Mouse (Mus musculus): ENCODE results near the gene R3hdm2. TPM values are rescaled to one million over a fixed set of nuclear protein-coding genes. Genes with fewer than 3 reads are reported as not detected.

R3hdm2 gene
- polyA plus RNA-seq, 1 experiment = 135 TPM

DNA sequence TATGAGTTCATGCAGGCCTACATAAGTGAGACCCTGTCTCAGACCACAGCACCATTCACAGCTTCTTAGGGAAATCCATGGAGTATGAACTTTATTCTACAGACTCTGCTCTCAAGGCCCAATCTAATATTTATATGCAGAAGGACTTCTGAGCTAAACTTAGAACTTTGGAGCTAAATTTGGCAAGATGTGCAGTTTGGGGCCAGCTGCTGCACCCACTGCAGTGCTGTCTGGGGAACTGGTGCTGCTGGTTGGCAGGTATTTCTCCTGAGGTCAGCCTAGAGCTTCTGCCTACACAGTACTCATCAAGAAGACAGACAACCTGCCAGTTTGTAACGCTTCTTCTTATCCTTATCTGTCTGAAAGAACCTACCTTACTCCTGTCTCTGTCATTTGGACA, 47.0 kb downstream of the R3hdm2 start:
- Histone ChIP-seq H3K36me3 (ENCODE audit: control insufficient read depth, insufficient read depth, low read length) (no peaks in the 10 kb centered on the region), H3K27ac (ENCODE audit: control insufficient read depth, insufficient read depth, low read length) (no peak overlapping the region), H3K4me3 (ENCODE audit: control insufficient read depth, insufficient read depth, low read length) (no peak overlapping the region), H3K4me1 (replicated peaks; ENCODE audit: control insufficient read depth, insufficient read depth, low read length) (no peaks in the 10 kb centered on the region), H3K27me3 (ENCODE audit: control insufficient read depth, insufficient read depth, low read length) (no peaks in the 10 kb centered on the region)
- DNase-seq = no peak
- TF ChIP-seq POLR2A (IDR thresholded peaks at IDR 0.05; ENCODE audit: control insufficient read depth, extremely low read depth, insufficient read depth, low read length, poor library complexity) (no peak), CTCF (IDR thresholded peaks at IDR 0.05; ENCODE audit: borderline replicate concordance, control insufficient read depth, extremely low read depth, insufficient read depth, low read length, poor library complexity) (no peak)
- 100% methylated on average over 1 of the region's 1 CpGs for WGBS

DNA sequence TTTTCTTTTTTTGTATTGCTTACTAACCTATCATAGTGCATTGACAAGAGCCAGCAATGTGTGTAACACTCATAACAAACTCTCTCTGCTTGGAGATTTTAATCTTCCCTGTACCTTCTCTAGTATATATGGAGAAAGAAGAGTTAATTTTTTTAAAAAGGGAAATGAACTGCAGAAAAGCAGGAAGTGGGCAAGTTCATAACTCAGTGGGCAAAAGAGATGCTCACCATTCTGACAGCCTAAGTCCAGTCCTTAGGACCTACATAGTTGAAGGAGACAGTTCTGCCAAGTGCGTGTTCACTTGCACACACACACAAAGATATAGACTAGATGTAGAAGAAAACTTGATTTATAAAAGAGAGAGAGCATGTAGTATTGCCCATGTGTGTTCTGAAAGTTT, 47.9 kb downstream of the R3hdm2 start:
- no peaks in the 10 kb centered on the region for H3K27me3 ChIP-seq (ENCODE audit: control insufficient read depth, insufficient read depth, low read length)
- WGBS = 67% methylated on average over 1 of the region's 1 CpGs
- H3K36me3 ChIP-seq (ENCODE audit: control insufficient read depth, insufficient read depth, low read length) = no peaks in the 10 kb centered on the region
- no peak for DNase-seq
- no peaks in the 10 kb centered on the region for H3K4me1 ChIP-seq (replicated peaks; ENCODE audit: control insufficient read depth, insufficient read depth, low read length)
- TF ChIP-seq POLR2A (IDR thresholded peaks at IDR 0.05; ENCODE audit: control insufficient read depth, extremely low read depth, insufficient read depth, low read length, poor library complexity) = no peak
- no peak for TF ChIP-seq CTCF (IDR thresholded peaks at IDR 0.05; ENCODE audit: borderline replicate concordance, control insufficient read depth, extremely low read depth, insufficient read depth, low read length, poor library complexity)
- H3K27ac ChIP-seq (ENCODE audit: control insufficient read depth, insufficient read depth, low read length) = no peak overlapping the region
- H3K4me3 ChIP-seq (ENCODE audit: control insufficient read depth, insufficient read depth, low read length) = no peak overlapping the region

DNA sequence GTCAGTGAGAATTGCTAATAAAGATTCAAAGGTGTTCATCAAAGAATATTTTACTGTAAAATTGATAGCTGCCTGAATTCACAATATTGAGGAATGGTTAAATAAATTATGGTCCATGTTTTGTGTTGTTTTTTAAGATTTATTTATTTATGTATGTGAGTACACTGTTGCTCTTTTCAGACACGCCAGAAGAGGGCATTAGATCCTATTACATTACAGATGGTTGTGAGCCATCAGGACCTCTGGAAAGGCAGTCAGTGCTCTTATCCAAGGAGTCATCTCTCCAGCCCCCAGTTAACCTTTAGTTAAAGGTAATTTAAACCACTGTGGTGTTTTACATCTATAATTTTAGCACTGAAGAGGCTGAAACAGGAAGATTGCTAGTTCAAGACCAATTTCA, 49.4 kb downstream of the R3hdm2 start:
- H3K27ac ChIP-seq (ENCODE audit: control insufficient read depth, insufficient read depth, low read length) = no peak overlapping the region
- no peaks in the 10 kb centered on the region for H3K4me1 ChIP-seq (replicated peaks; ENCODE audit: control insufficient read depth, insufficient read depth, low read length)
- no peak overlapping the region for H3K4me3 ChIP-seq (ENCODE audit: control insufficient read depth, insufficient read depth, low read length)
- H3K27me3 ChIP-seq (ENCODE audit: control insufficient read depth, insufficient read depth, low read length) = no peaks in the 10 kb centered on the region
- no peaks in the 10 kb centered on the region for H3K36me3 ChIP-seq (ENCODE audit: control insufficient read depth, insufficient read depth, low read length)
- no peak for TF ChIP-seq POLR2A (IDR thresholded peaks at IDR 0.05; ENCODE audit: control insufficient read depth, extremely low read depth, insufficient read depth, low read length, poor library complexity)
- TF ChIP-seq CTCF (IDR thresholded peaks at IDR 0.05; ENCODE audit: borderline replicate concordance, control insufficient read depth, extremely low read depth, insufficient read depth, low read length, poor library complexity) = no peak
- 84% methylated on average over 1 of the region's 1 CpGs for WGBS
- no peak for DNase-seq

DNA sequence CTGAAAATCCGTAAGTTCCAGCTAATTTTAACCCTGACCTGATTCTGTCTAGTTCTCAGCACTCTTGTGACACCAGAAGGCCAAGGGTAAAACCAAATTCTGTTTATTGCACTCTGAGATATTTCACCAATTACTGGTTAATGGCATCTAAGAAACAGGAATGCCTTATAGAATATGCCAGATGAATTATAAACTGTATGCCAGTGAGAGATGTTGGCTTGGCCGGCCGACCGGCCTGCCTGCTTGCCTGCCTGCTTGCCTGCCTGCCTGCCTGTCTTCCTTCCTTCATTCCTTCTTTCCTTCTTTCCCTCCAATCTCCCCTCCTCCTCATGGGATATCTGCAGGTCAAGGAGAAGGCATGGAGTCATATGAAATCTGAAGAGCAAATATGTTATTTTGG, 52.3 kb downstream of the R3hdm2 start:
- H3K36me3 ChIP-seq (ENCODE audit: control insufficient read depth, insufficient read depth, low read length) = no peaks in the 10 kb centered on the region
- WGBS = 97% methylated on average over 4 of the region's 4 CpGs
- no peak overlapping the region for H3K27ac ChIP-seq (ENCODE audit: control insufficient read depth, insufficient read depth, low read length)
- no peaks in the 10 kb centered on the region for H3K4me1 ChIP-seq (replicated peaks; ENCODE audit: control insufficient read depth, insufficient read depth, low read length)
- TF ChIP-seq POLR2A (IDR thresholded peaks at IDR 0.05; ENCODE audit: control insufficient read depth, extremely low read depth, insufficient read depth, low read length, poor library complexity) = no peak
- no peak for TF ChIP-seq CTCF (IDR thresholded peaks at IDR 0.05; ENCODE audit: borderline replicate concordance, control insufficient read depth, extremely low read depth, insufficient read depth, low read length, poor library complexity)
- no peak overlapping the region for H3K4me3 ChIP-seq (ENCODE audit: control insufficient read depth, insufficient read depth, low read length)
- DNase-seq = no peak
- H3K27me3 ChIP-seq (ENCODE audit: control insufficient read depth, insufficient read depth, low read length) = no peaks in the 10 kb centered on the region

DNA sequence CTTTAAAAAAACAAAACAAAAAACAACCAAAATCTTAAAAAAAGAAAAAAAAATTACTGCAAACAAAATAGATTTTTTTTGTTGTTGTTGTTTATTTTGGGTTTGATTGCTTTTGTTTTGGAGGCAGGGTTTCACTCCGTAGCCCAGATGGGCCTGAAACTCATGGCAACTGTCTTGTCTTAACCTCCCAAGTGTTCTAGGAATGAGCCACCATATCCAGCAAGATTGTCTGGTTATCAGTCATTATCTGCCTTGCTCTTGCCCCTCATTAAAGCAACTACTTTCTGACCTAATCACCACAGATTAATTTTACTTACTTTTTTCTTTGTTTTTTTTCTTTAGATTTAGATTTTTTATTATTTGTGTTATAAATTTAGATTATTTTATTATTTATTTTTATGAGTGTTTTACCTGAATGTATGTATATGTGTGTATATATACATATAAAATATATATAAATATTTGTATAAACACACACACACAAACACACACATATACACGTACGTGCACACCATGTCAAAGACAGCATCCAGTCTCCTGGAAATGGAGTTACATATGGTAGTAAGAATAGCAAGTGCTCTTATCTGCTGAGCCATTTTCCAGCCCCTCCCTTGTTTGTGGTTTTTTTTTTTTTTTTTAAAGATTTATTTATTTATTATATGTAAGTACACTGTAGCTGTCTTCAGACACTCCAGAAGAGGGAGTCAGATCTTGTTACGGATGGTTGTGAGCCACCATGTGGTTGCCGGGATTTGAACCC, 57.4 kb downstream of the R3hdm2 start:
- TF ChIP-seq POLR2A (IDR thresholded peaks at IDR 0.05; ENCODE audit: control insufficient read depth, extremely low read depth, insufficient read depth, low read length, poor library complexity) (no peak), CTCF (IDR thresholded peaks at IDR 0.05; ENCODE audit: borderline replicate concordance, control insufficient read depth, extremely low read depth, insufficient read depth, low read length, poor library complexity) (no peak)
- no peak for DNase-seq
- H3K27me3 ChIP-seq (ENCODE audit: control insufficient read depth, insufficient read depth, low read length) = no peaks in the 10 kb centered on the region
- no peak overlapping the region for H3K4me3 ChIP-seq (ENCODE audit: control insufficient read depth, insufficient read depth, low read length)
- no peak overlapping the region for H3K27ac ChIP-seq (ENCODE audit: control insufficient read depth, insufficient read depth, low read length)
- H3K36me3 ChIP-seq (ENCODE audit: control insufficient read depth, insufficient read depth, low read length) = no peaks in the 10 kb centered on the region
- WGBS = 92% methylated on average over 5 of the region's 5 CpGs
- no peaks in the 10 kb centered on the region for H3K4me1 ChIP-seq (replicated peaks; ENCODE audit: control insufficient read depth, insufficient read depth, low read length)

DNA sequence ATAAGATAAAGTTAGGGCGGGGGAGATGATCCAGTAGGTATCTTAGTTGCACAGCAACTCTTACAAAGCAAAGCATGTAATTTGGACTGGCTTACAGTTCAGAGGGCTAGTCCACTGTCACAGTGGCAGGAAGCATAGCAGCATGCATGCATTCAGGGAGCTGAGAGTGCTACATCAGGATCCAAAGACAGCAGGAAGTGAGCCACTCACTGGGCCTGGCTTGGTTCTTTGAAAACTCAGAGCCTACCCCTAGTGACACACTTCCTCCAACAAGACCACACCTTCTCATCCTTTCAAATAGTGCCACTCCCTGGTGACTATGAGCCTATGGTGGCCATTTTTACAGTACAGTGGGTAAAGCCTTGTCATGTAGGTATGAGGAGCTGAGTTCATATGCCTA, 73.6 kb downstream of the R3hdm2 start:
- TF ChIP-seq CTCF (IDR thresholded peaks at IDR 0.05; ENCODE audit: borderline replicate concordance, control insufficient read depth, extremely low read depth, insufficient read depth, low read length, poor library complexity) (no peak), POLR2A (IDR thresholded peaks at IDR 0.05; ENCODE audit: control insufficient read depth, extremely low read depth, insufficient read depth, low read length, poor library complexity) (no peak)
- 98% methylated on average over 1 of the region's 1 CpGs for WGBS

More for the DNA sequence above, 73.6 kb downstream of the R3hdm2 start:
- no peak for DNase-seq
- no peaks in the 10 kb centered on the region for H3K4me1 ChIP-seq (replicated peaks; ENCODE audit: control insufficient read depth, insufficient read depth, low read length)
- no peaks in the 10 kb centered on the region for H3K27me3 ChIP-seq (ENCODE audit: control insufficient read depth, insufficient read depth, low read length)
- peaks cover 61% of the 10 kb centered on the region for H3K36me3 ChIP-seq (ENCODE audit: control insufficient read depth, insufficient read depth, low read length)
- H3K4me3 ChIP-seq (ENCODE audit: control insufficient read depth, insufficient read depth, low read length) = no peak overlapping the region
- H3K27ac ChIP-seq (ENCODE audit: control insufficient read depth, insufficient read depth, low read length) = no peak overlapping the region

Data from thymus, adult 2 months (tissue).